Mouse (Mus musculus) liver, embryonic 14.5 days (tissue): Measurements from ENCODE around the gene Nfkbid.
A peak's percentile ranks its signal among the peaks of the same experiment; 100 is the strongest.

Source experiments
- CTCF ChIP-seq: IDR thresholded peaks from 2 replicates; pipeline ENCODE4 v1.5.1; 2016; ENCODE audit warnings: antibody characterized with exemption, low read depth, control low read depth
- EP300 ChIP-seq: IDR thresholded peaks from 2 replicates; pipeline ENCODE4 v1.6.1; 2016; ENCODE audit warnings: antibody characterized with exemption, low read depth

GRCm38 (mm10) chr7:30373501-30373962 is 48.0 kb upstream of the Nfkbid start:
- peak; percentile 94 for TF ChIP-seq CTCF
- TF ChIP-seq EP300: no peak
